ENCODE assay signal across 9 mouse cellular contexts in genomic region chr17:24162584-24163175, GRCm38 (mm10). TPM values are rescaled to one million over a fixed set of nuclear protein-coding genes. Genes with fewer than 3 reads are reported as not detected.
DNase-seq lines count a peak whose midpoint lies in the region; ATAC-seq and TF ChIP-seq lines count a peak whose summit lies in the region.
"Had no signal": no experiment of that assay in that cellular context is flagged by ENCODE, and none has a peak within 500 bp of the region (broad histone marks: within the 10 kb centered on the region; RNA-seq: fewer than 3 reads in every experiment).

No protein-coding gene starts in this region.

- H3K4me3 ChIP-seq in forebrain, embryonic 14.5 days (ENCODE audit: low read depth, low read length) = peak overlapping the region; percentile 74
- H3K4me3 ChIP-seq in kidney, adult 2 months (ENCODE audit: insufficient read depth, low read depth, low read length) = peak overlapping the region; percentile 88
- H3K4me3 ChIP-seq in lung, embryonic 16.5 days (ENCODE audit: low read length) = peak overlapping the region; percentile 86
- peak overlapping the region; percentile 83 for H3K4me3 ChIP-seq in stomach, embryonic 16.5 days (replicated peaks; ENCODE audit: low read length)

- no peak overlapping the region for H3K27ac ChIP-seq in forebrain, embryonic 14.5 days (ENCODE audit: low read depth, low read length)
- peak overlapping the region; percentile 84 for H3K27ac ChIP-seq in kidney, adult 2 months (ENCODE audit: insufficient read depth, low read depth, low read length)
- H3K27ac ChIP-seq in lung, embryonic 16.5 days (ENCODE audit: low read length) = no peak overlapping the region; the same call in 1 of the 2 replicates
- H3K27ac ChIP-seq in stomach, embryonic 16.5 days (ENCODE audit: low read length) = peak overlapping the region; percentile 81

- TF ChIP-seq CTCF in kidney, adult 2 months (conservative IDR thresholded peaks at IDR 0.05; ENCODE audit: insufficient read depth, insufficient read length, low read depth, low read length) = no peak

- H3K9me3 ChIP-seq in forebrain, embryonic 14.5 days (replicated peaks; ENCODE audit: control insufficient read depth, low read length) = no peaks in the 10 kb centered on the region
- no peaks in the 10 kb centered on the region for H3K9me3 ChIP-seq in lung, embryonic 16.5 days (ENCODE audit: control insufficient read depth, low read length)
- H3K9me3 ChIP-seq in stomach, embryonic 16.5 days (replicated peaks; ENCODE audit: control insufficient read depth, low read length) = no peaks in the 10 kb centered on the region

- TF ChIP-seq POLR2A in kidney, adult 2 months (IDR thresholded peaks at IDR 0.05; ENCODE audit: low read depth, low read length) = no peak

- peak overlapping the region; percentile 88 for H3K4me2 ChIP-seq in forebrain, embryonic 14.5 days (ENCODE audit: low read length)
- peak overlapping the region; percentile 95 for H3K4me2 ChIP-seq in lung, embryonic 16.5 days (ENCODE audit: low read depth, low read length)
- H3K4me2 ChIP-seq in stomach, embryonic 16.5 days (ENCODE audit: low read depth, low read length) = peak overlapping the region; percentile 92

- H3K27me3 ChIP-seq in forebrain, embryonic 14.5 days (replicated peaks; ENCODE audit: control insufficient read depth, insufficient read depth, low read length) = no peaks in the 10 kb centered on the region
- no peaks in the 10 kb centered on the region for H3K27me3 ChIP-seq in kidney, adult 2 months (replicated peaks; ENCODE audit: control insufficient read depth, insufficient read depth, low read length)
- no peaks in the 10 kb centered on the region for H3K27me3 ChIP-seq in lung, embryonic 16.5 days (ENCODE audit: control insufficient read depth, insufficient read depth, low read depth, low read length)
- no peaks in the 10 kb centered on the region for H3K27me3 ChIP-seq in stomach, embryonic 16.5 days (ENCODE audit: control insufficient read depth, insufficient read depth, low read length)
- H3K27me3 ChIP-seq: Patski had no signal

- intact Hi-C loops in gastrocnemius, postnatal 36 days (cut with DNase I) = no loop called here

- H3K4me1 ChIP-seq in forebrain, embryonic 14.5 days (ENCODE audit: control insufficient read depth, insufficient read depth, low read length) = peaks cover 10% of the 10 kb centered on the region
- peaks cover 18% of the 10 kb centered on the region for H3K4me1 ChIP-seq in kidney, adult 2 months (ENCODE audit: control insufficient read depth, insufficient read depth, low read length)
- H3K4me1 ChIP-seq in lung, embryonic 16.5 days (replicated peaks; ENCODE audit: control insufficient read depth, insufficient read depth, low read length) = peaks cover 11% of the 10 kb centered on the region
- H3K4me1 ChIP-seq in stomach, embryonic 16.5 days (ENCODE audit: control insufficient read depth, insufficient read depth, low read length) = peaks cover 21% of the 10 kb centered on the region

- peak; percentile 28; the same call in 1 of the 2 replicates for ATAC-seq in forebrain, embryonic 14.5 days
- ATAC-seq in lung, embryonic 16.5 days (ENCODE audit: low read depth) = peak; percentile 7; the same call in 1 of the 2 replicates
- no peak for ATAC-seq in stomach, embryonic 16.5 days (ENCODE audit: insufficient read depth, low FRiP score)

- H3K36me3 ChIP-seq in forebrain, embryonic 14.5 days (ENCODE audit: control insufficient read depth, insufficient read depth, low read length) = peaks cover 23% of the 10 kb centered on the region
- no peaks in the 10 kb centered on the region for H3K36me3 ChIP-seq in kidney, adult 2 months (ENCODE audit: control insufficient read depth, insufficient read depth, low read length)
- peaks cover 4% of the 10 kb centered on the region for H3K36me3 ChIP-seq in lung, embryonic 16.5 days (ENCODE audit: control insufficient read depth, insufficient read depth, low read length)
- H3K36me3 ChIP-seq in stomach, embryonic 16.5 days (ENCODE audit: control insufficient read depth, insufficient read depth, low read length) = no peaks in the 10 kb centered on the region

- 36% methylated on average over 17 of the region's 17 CpGs for WGBS in forebrain, embryonic 14.5 days
- 10% methylated on average over 17 of the region's 17 CpGs for WGBS in kidney, adult 2 months
- WGBS in lung, embryonic 16.5 days = 17% methylated on average over 17 of the region's 17 CpGs
- WGBS in stomach, embryonic 16.5 days = 20% methylated on average over 17 of the region's 17 CpGs

- peak overlapping the region; percentile 88 for H3K9ac ChIP-seq in forebrain, embryonic 14.5 days (ENCODE audit: low read length)
- peak overlapping the region; percentile 84 for H3K9ac ChIP-seq in lung, embryonic 16.5 days (ENCODE audit: low read length)
- H3K9ac ChIP-seq in stomach, embryonic 16.5 days (ENCODE audit: low read length) = peak overlapping the region; percentile 84

- DNase-seq in cerebellum, adult 11 months = peak; percentile 35
- no peak for DNase-seq in cerebellum, postnatal 4 days (ENCODE audit: low spot score in 2 of 2)
- DNase-seq in MEL-GATA-1-ER (ENCODE audit: extremely low read depth, low read depth) = peak; percentile 17
- DNase-seq in forebrain, embryonic 14.5 days (ENCODE audit: low spot score) = no peak
- peak; percentile 96 for DNase-seq in kidney, adult 2 months
- no peak for DNase-seq in gastrocnemius, postnatal 36 days

RNA-seq across cellular contexts. Expression of gene Amdhd2, which starts 0.9 kb away (rescaled TPM):
- 28.4 and 29.6 TPM in 2 replicates for polyA plus RNA-seq in forebrain, embryonic 14.5 days (2014; fragmentation: Nextera tagmentation; extraction: Ambion mirVana)
- 124 and 136 TPM in 2 replicates for polyA plus RNA-seq in kidney, adult 2 months (2012; rRNA removed)
- polyA plus RNA-seq in lung, embryonic 16.5 days (2015; fragmentation: Nextera tagmentation; extraction: Ambion mirVana) = 30.8 TPM in 2 replicates
- 26.1 and 27.0 TPM in 2 replicates for polyA plus RNA-seq in stomach, embryonic 16.5 days (2015; fragmentation: Nextera tagmentation; extraction: Ambion mirVana)
- 10 to 100 TPM in 1 of 2 experiments, 1 to 10 TPM in 1; 8.4 to 10.4 TPM for total RNA-seq in gastrocnemius, postnatal 36 days (2021)

RNA-seq across cellular contexts. Expression of gene Atp6v0c, which starts 6.8 kb away (rescaled TPM):
- polyA plus RNA-seq in forebrain, embryonic 14.5 days (2014; fragmentation: Nextera tagmentation; extraction: Ambion mirVana) = 1,021 and 1,033 TPM in 2 replicates
- polyA plus RNA-seq in kidney, adult 2 months (2012; rRNA removed) = 2,489 and 2,561 TPM in 2 replicates
- polyA plus RNA-seq in lung, embryonic 16.5 days (2015; fragmentation: Nextera tagmentation; extraction: Ambion mirVana) = 462 and 486 TPM in 2 replicates
- 504 and 564 TPM in 2 replicates for polyA plus RNA-seq in stomach, embryonic 16.5 days (2015; fragmentation: Nextera tagmentation; extraction: Ambion mirVana)
- total RNA-seq in gastrocnemius, postnatal 36 days (2021) = 100 to 1,000 TPM; 142 to 153 TPM

RNA-seq across cellular contexts. Expression of gene Pdpk1, which starts 12.0 kb away (rescaled TPM):
- polyA plus RNA-seq in forebrain, embryonic 14.5 days (2014; fragmentation: Nextera tagmentation; extraction: Ambion mirVana) = 42.6 and 59.0 TPM in 2 replicates
- 17.1 and 19.4 TPM in 2 replicates for polyA plus RNA-seq in kidney, adult 2 months (2012; rRNA removed)
- polyA plus RNA-seq in lung, embryonic 16.5 days (2015; fragmentation: Nextera tagmentation; extraction: Ambion mirVana) = 33.1 and 34.9 TPM in 2 replicates
- 36.6 and 38.6 TPM in 2 replicates for polyA plus RNA-seq in stomach, embryonic 16.5 days (2015; fragmentation: Nextera tagmentation; extraction: Ambion mirVana)
- 10 to 100 TPM; 35.5 to 39.9 TPM for total RNA-seq in gastrocnemius, postnatal 36 days (2021)

RNA-seq across cellular contexts. Expression of gene Tbc1d24, which starts 42.7 kb away (rescaled TPM):
- 10.5 and 15.0 TPM in 2 replicates for polyA plus RNA-seq in forebrain, embryonic 14.5 days (2014; fragmentation: Nextera tagmentation; extraction: Ambion mirVana)
- 14.4 and 15.0 TPM in 2 replicates for polyA plus RNA-seq in kidney, adult 2 months (2012; rRNA removed)
- 4.6 and 6.4 TPM in 2 replicates for polyA plus RNA-seq in lung, embryonic 16.5 days (2015; fragmentation: Nextera tagmentation; extraction: Ambion mirVana)
- 3.6 and 5.4 TPM in 2 replicates for polyA plus RNA-seq in stomach, embryonic 16.5 days (2015; fragmentation: Nextera tagmentation; extraction: Ambion mirVana)
- total RNA-seq in gastrocnemius, postnatal 36 days (2021) = 1 to 10 TPM; 2.9 to 4.4 TPM

RNA-seq across cellular contexts. Expression of gene Ntn3, which starts 46.7 kb away (rescaled TPM):
- polyA plus RNA-seq in forebrain, embryonic 14.5 days (2014; fragmentation: Nextera tagmentation; extraction: Ambion mirVana) = 2.6 and 3.0 TPM in 2 replicates
- 0.72 and 1.2 TPM in 2 replicates for polyA plus RNA-seq in kidney, adult 2 months (2012; rRNA removed)
- polyA plus RNA-seq in lung, embryonic 16.5 days (2015; fragmentation: Nextera tagmentation; extraction: Ambion mirVana) = 3.3 and 3.8 TPM in 2 replicates
- polyA plus RNA-seq in stomach, embryonic 16.5 days (2015; fragmentation: Nextera tagmentation; extraction: Ambion mirVana) = 4.0 and 5.4 TPM in 2 replicates
- total RNA-seq in gastrocnemius, postnatal 36 days (2021) = under 1 TPM; 0.33 to 0.35 TPM

Comparison
In these comparisons a context has a peak if more than half of its experiments do, and no peak if none do; other contexts are left out.
1. DNase-seq: peak in cerebellum, adult 11 months (single experiment), MEL-GATA-1-ER (single experiment) and kidney, adult 2 months (single experiment); none in cerebellum, postnatal 4 days (0 of 2), forebrain, embryonic 14.5 days (single experiment) and gastrocnemius, postnatal 36 days (0 of 2).
2. H3K27ac ChIP-seq: peak in kidney, adult 2 months (single experiment) and stomach, embryonic 16.5 days (single experiment); none in forebrain, embryonic 14.5 days (single experiment) and lung, embryonic 16.5 days (single experiment).
3. Peak in every context shown above with its lines, with median percentiles within 50 percentile points of each other: H3K4me2 ChIP-seq, H3K4me3 ChIP-seq and H3K9ac ChIP-seq.